Mouse (Mus musculus) urinary bladder, postnatal 36 days (tissue): Measurements from ENCODE around the gene Bphl.

Experiments used
- DNase-seq, 2 experiments: peaks; one replicate each; pipeline ENCODE4 v3.0.0; 2022; ENCODE audit warnings: low spot score in 2 of 2, mixed read lengths in 1 of 2

Gene Bphl

DNA sequence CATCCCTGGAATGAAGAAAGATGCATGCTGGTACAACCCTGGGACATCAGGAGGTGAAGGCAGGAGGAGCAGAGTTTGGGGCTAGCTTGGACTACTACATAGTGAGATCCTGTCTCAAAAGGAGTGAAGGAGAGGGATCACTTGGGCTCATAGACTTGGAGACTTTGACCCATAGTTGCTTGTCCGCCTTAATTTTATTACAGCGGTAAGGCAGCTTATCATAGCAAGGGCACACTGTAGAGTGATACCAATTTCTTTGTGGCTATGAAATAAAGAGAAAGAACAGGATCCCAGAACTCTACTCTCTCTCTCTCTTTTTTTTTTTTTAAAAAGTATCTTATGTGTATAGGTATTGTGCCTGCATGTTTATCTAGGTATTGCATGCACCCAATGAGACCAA is 83.1 kb downstream of the Bphl start:
- DNase-seq, result no peak
